Mouse (Mus musculus) layer of hippocampus, adult 2 months (tissue): ENCODE results near the gene Parp11. TPM values are rescaled to one million over a fixed set of nuclear protein-coding genes. Genes with fewer than 3 reads are reported as not detected.
"Not testable (repeated sequence)": the region's sequence is repeated elsewhere in the genome, so short reads cannot be mapped to it uniquely, and the experiment has no call there.

Source experiments
- DNase-seq, 2 experiments: peaks; one replicate each; pipeline ENCODE4 v3.0.0; 2022; ENCODE audit warnings: low spot score in 2 of 2
- H3K27ac ChIP-seq: fragments of 200-600 bp; 2 replicates; pipeline ENCODE4 v1.8.1; 2022
- H3K4me3 ChIP-seq: fragments of 200-600 bp; 2 replicates; pipeline ENCODE4 v1.8.1; 2022; ENCODE audit warnings: mild to moderate bottlenecking
- CTCF ChIP-seq: fragments of 200-600 bp; conservative IDR thresholded peaks from 2 replicates; pipeline ENCODE4 v1.8.1; 2022; ENCODE audit warnings: antibody characterized with exemption, mild to moderate bottlenecking, moderate library complexity
- total RNA-seq, 2 experiments: library from RNA; stranded (reverse); gene quantifications; 2 replicates each; pipeline ENCODE4 v1.2.3; 2021

The Parp11 gene
- total RNA-seq, 2 experiments from 2014 or later, result 35.4 to 35.8 TPM

DNA sequence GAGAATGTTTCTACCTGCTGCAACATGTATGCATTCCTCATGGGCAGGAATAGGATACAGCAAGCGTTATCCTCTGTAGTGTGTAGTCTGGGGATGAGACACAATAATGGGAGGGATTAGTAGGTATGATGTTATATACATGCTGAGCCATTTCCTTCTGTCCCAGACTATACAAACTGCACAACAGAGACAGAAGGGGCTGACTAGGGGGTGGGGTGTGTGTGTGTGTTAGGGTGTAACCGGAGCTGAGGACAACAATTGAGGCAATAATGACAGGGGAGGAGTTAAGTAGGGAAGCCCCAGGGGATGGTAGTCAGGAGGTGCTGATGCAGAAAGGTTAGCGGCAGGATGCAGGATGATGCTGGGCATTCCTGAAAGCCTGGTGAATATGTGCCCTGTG, 28.6 kb downstream of the Parp11 start:
- TF ChIP-seq CTCF, result no peak
- H3K27ac ChIP-seq, result no peak overlapping the region
- no peak for DNase-seq
- no peak overlapping the region for H3K4me3 ChIP-seq

DNA sequence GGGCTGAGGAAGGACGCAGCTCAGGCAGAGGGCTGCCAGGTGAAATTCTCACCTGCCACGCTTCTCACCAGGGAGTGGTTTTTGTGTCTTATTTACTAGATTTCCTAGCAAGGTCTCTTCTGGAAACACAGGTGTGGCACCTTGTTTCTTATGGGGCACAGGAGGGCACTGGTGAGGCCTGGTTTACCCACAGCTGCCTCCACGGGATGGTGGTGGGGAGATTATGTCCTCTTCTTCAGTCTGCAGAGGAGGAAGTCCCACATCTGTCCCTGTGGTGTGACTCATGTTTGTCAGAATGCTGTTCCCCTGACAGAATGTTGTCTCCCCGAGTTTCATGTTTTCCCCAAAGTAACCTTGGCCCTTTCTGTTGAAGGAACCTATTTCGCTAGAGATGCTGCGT, 44.4 kb downstream of the Parp11 start:
- TF ChIP-seq CTCF, result no peak
- H3K4me3 ChIP-seq, result no peak overlapping the region
- H3K27ac ChIP-seq, result no peak overlapping the region
- DNase-seq, result no peak

DNA sequence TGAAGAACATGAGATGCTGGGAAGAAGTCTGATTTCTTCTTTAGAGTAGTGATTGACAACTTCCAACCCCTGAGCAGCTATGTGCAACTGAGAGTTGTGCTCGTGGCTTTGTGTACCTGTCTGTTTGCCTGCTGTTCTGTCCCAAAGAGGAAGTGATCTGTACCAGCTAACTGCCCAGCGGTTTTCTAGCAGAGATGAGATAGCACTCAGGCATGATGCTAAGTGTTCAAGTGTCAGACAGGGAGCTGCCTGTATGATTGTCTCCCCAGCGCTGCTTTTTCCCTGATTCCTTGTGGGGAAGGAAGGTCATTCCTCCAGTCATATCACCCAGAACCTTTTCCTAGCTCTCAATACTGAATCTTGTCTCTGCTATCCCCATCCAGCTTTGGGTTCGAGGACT, 45.9 kb downstream of the Parp11 start:
- Histone ChIP-seq H3K27ac (no peak overlapping the region), H3K4me3 (no peak overlapping the region)
- TF ChIP-seq CTCF, result no peak
- no peak for DNase-seq

DNA sequence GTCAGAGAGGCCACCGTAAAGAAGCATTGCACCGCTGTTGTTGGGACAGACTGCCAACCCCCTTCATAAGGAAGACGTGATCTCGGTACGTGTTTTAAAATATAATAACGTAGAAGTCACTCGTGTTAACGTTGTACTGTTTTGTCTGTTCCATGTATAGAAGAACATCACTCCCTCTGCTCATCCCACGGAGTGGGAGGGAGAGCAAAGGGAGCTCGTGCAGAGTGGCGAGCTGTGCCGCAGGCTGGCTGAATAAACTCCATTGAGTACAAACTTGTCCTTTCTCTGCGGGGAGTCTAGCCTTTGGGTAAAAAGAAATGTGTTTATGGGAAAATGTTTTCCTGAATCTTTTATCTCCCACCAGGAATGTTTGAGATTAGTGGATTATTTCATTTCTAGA, 47.1 kb downstream of the Parp11 start:
- Histone ChIP-seq H3K27ac (no peak overlapping the region), H3K4me3 (no peak overlapping the region; the same call in 1 of the 2 replicates)
- TF ChIP-seq CTCF, result no peak
- DNase-seq, result peak in 1 of 2 experiments; percentile 11

DNA sequence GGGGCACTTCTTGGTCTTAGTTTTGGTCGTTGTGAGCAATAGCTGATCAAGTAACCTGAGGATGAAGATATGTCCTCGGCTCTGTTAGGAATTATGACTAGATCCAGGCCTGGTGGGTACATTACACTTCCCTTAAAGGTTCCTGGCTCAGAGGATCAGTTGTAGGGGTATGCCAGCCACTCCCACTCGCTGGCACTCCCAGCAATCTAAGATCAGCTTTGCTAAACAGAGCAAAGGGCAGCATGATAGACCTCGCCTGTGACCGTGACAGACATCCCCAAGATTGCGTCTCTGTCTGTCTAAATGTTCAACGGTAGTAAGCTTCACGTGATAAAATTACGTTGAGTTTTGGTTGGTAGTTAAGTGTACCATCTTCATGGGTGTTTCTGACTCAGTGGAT, 47.7 kb downstream of the Parp11 start:
- DNase-seq, result no peak
- Histone ChIP-seq H3K4me3 (no peak overlapping the region), H3K27ac (no peak overlapping the region)
- no peak for TF ChIP-seq CTCF

DNA sequence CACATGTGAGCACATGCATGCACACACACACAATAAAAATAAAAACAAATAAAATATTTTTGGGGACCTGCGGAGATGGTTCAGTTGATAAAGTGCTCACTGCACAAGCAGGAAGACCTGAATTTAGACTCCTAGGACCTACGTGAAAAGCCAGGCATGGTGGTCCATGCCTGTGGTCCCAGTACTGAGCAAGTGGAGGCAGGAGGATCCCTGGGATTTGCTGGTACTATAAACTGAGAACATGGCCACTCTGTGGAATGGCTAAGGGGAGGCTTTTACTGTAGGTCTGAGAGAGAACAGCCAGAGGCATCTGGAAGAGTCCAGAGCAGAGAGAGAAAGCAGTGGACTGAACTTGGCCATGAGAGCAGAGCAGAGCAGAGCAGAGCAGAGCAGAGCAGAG, 48.6 kb downstream of the Parp11 start:
- TF ChIP-seq CTCF, result no peak

DNA sequence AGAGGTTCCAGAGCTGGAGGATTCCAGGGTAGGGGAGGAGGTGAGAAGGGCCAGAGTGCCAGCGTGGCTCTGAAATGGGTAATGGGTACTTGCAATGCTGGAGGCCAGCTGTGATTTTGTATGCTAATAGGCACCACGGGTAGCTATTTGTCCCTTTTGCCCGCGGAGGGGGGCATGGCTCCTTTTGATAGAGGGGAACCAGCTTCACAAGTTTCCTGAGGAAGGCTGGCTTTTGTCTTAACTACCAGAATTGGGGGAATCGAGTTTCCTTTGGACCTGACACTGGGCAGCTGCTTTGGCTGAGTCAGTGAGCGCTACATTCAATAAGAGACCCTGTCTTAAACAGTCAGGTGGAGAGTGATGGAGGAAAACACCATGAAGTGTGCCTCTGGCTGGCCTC, 49.2 kb downstream of the Parp11 start:
- DNase-seq, result no peak
- TF ChIP-seq CTCF, result no peak
- Histone ChIP-seq H3K27ac (no peak overlapping the region), H3K4me3 (no peak overlapping the region)

More for the DNA sequence above, 48.6 kb downstream of the Parp11 start:
- no peak for DNase-seq
- no peak overlapping the region for H3K4me3 ChIP-seq
- no peak overlapping the region for H3K27ac ChIP-seq

DNA sequence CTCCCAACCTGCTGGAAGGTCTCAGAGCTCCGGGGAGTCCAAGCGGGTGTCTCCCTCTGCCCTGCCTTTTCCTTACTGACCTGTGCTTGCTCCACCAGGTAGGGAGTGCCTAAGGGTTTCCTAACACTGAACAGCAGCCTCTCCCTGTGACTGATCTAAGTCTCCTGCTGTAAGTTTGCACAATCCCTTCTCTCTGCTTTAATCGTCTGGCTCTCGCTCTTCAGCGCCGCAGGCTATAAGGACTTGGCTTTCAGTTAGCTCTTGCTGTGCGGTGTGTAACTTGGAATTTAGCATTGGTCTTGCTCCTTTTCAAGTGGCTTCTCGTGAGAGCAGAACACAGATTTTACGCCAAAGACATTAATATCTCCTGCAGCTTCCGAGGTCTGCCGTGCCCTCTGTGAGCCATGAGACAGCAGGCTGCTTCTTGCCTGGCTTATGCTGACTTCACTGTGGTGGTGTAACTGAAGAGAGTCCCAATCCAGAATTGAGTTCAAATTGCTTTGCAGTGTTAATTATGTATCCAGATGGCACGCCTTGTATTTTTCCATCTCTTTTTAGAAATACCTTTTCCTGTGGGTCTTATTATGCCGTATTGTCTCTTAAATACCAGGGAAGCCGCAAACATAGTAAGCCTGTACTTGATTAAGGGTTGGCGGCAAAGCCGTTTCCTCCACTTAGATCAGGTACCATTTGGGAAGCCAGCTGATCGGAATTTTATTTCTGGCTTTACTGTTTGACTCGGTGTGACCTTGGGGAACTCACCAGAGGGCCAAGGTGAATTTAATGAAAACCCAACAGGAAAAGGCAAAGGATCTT, 50.4 kb downstream of the Parp11 start:
- Histone ChIP-seq H3K4me3 (0 out of 2 replicates have a peak overlapping the region, but pooled peaks have one; percentile 9), H3K27ac (peak overlapping the region; percentile 28; the same call in 1 of the 2 replicates)
- peak in 1 of 2 experiments; percentile 16 for DNase-seq
- no peak for TF ChIP-seq CTCF

DNA sequence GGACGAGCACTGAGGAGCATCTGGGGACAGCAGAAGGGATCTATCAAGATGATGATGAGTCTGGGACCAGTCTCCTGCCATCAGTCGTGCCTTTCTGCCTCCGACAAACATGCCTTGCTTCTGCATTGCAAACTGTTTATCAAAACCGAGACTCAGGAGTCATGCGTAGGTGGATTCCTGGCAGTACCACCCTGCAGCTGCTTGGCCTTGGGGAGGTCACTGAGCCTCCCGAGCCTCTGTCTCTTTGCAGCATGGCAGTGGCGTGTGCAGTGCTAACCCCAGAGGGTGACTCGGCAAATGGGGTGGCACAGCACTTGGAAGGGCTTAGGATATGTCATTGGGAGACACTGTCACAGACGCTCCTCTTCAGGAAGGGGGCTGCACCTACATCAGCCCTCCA, 53.5 kb downstream of the Parp11 start:
- TF ChIP-seq CTCF, result no peak
- H3K4me3 ChIP-seq, result no peak overlapping the region
- H3K27ac ChIP-seq, result no peak overlapping the region
- no peak for DNase-seq

DNA sequence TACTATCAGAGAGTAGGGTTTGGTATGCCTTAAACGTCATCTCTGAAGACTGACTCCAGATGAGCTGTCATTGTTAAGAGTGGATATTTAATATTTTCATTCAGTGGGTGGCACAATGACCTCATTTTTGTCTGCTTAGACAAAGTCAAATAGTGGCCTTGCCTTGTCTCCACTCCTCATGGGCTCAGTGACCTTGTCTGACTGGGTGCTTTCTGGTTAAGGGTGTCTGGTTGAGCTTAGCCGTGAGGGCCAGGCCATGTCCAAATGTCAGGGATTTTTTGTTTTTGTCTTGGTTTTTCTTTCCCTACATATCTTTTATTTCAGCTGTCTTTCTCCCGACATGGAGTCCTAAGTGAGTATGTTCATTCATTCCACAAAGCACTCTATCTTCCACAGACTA, 54.2 kb downstream of the Parp11 start:
- Histone ChIP-seq H3K4me3 (no peak overlapping the region), H3K27ac (no peak overlapping the region)
- no peak for TF ChIP-seq CTCF
- DNase-seq, result no peak

DNA sequence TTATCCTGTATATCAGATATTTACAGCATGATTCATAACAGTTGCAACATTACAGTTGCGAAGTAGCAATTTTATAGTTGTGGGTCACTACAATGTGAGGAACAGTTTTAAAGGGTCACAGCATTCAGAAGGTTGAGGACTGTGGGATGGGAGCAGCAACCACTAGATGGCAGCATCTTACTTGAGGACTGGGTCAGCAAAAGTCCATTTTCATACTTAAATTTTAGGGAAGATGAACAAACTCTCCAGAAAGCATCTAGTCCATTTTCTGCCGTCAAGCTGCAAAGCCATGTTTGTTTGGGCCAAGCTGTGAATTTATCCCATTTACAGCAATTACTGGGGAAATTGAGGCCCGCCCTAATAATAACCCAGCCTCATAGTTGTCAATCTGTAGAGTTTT, 55.9 kb downstream of the Parp11 start:
- TF ChIP-seq CTCF, result peak; percentile 93
- H3K27ac ChIP-seq, result no peak overlapping the region
- H3K4me3 ChIP-seq, result no peak overlapping the region
- DNase-seq, result peak; percentile 33 to 67

DNA sequence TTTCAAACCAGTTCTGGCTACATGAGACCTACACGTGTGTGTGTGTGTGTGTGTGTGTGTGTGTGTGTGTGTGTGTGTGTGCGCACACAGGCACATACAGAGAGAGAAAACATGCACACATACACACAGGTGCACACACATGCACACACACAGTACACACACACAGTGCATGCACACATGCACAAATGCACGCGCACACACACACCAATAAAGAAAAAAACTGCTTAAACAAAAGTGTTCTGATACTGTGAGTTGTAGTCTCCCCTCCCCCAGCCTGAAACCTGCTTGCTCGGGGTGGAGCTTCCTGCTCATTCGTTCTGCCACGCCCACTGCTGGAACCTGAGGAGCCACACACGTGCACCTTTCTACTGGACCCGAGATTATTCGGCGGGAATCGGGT, 67.1 kb downstream of the Parp11 start:
- not testable (repeated sequence) for DNase-seq, H3K27ac ChIP-seq, H3K4me3 ChIP-seq

DNA sequence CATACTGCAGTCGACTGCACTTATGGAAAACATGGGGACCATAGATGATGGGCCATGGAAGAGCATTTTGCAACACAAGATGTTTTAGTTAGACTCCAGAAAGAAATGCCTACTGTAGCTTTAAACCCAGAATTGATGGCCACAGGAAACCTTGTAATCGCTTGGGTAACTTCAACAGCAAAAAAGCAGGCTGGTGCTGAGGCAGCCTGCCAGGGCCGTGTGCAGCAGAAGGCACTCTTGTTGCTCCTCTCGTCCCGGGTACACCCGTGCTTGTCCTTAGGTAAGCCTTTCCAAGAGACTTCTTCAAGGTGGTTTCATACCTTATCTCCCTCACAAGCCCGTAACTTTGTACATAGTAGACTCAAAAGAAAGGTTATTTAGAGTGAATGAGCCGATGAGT, 74.5 kb downstream of the Parp11 start:
- DNase-seq, result no peak
- no peak for TF ChIP-seq CTCF

DNA sequence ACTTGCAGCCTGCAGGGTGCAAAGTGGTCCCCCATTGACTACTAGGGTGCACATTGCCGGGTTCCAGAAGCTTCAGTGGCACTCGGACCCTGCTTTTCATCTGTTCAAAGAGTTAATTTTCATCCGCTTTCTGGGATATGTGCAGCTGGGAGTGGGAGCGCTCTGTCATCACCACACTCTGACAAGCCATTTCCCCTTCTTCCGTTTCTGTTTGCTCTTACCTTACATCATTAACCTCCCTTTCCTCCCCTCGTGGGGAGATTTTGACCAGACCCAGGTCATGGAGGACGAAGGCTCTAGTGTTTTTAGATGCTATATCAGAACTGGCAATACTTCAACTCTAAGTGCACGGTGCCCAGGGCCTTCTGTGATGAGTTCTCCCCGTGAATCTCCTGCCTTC, 75.7 kb downstream of the Parp11 start:
- Histone ChIP-seq H3K27ac (no peak overlapping the region), H3K4me3 (no peak overlapping the region)
- no peak for DNase-seq
- TF ChIP-seq CTCF, result no peak

More for the DNA sequence above, 74.5 kb downstream of the Parp11 start:
- Histone ChIP-seq H3K4me3 (no peak overlapping the region), H3K27ac (no peak overlapping the region)
